Mouse (Mus musculus) layer of hippocampus, adult 2 months (tissue): Measurements from ENCODE around the gene Mki67. TPM values are rescaled to one million over a fixed set of nuclear protein-coding genes. Genes with fewer than 3 reads are reported as not detected.

Experiments used
- DNase-seq, 2 experiments: peaks; one replicate each; pipeline ENCODE4 v3.0.0; 2022; ENCODE audit warnings: low spot score in 2 of 2
- H3K27ac ChIP-seq: fragments of 200-600 bp; 2 replicates; pipeline ENCODE4 v1.8.1; 2022
- H3K4me3 ChIP-seq: fragments of 200-600 bp; 2 replicates; pipeline ENCODE4 v1.8.1; 2022; ENCODE audit warnings: mild to moderate bottlenecking
- CTCF ChIP-seq: fragments of 200-600 bp; conservative IDR thresholded peaks from 2 replicates; pipeline ENCODE4 v1.8.1; 2022; ENCODE audit warnings: antibody characterized with exemption, mild to moderate bottlenecking, moderate library complexity
- total RNA-seq, 2 experiments: library from RNA; stranded (reverse); gene quantifications; 2 replicates each; pipeline ENCODE4 v1.2.3; 2021

The Mki67 gene
- total RNA-seq, 2 experiments from 2014 or later = 1.0 to 1.5 TPM

GRCm38 (mm10) chr7:135680334-135680733, 35.8 kb downstream of the Mki67 start:
- TF ChIP-seq CTCF = peak; percentile 79
- peak in 1 of 2 experiments; percentile 48 for DNase-seq
- Histone ChIP-seq H3K4me3 (no peak overlapping the region), H3K27ac (no peak overlapping the region)

DNA sequence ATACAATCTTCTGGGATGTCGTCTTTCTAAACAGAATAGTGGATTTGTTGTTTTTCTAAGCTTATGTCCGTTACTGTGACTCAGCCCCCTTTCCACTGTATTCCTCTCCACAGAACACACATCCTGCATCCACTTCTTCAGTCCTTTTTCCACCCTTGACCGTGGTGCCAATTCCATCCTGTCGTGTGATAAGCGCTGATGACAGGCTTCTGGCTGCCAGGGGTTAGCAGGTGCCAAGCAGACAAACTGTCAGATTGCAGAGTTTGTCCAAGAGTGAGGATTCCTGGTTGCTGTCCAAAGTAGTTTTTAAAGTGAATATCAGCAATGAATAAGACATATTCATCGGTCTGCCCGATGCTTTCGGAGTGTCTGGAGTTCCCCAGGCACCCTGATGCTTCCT, 39.4 kb downstream of the Mki67 start:
- TF ChIP-seq CTCF = no peak
- no peak for DNase-seq
- H3K4me3 ChIP-seq = no peak overlapping the region
- no peak overlapping the region for H3K27ac ChIP-seq

- H3K4me3 ChIP-seq = no peak overlapping the region
- H3K27ac ChIP-seq = no peak overlapping the region
- no peak for TF ChIP-seq CTCF
- DNase-seq = no peak
Measured at GRCm38 (mm10) chr7:135673576-135673975, 42.6 kb downstream of the Mki67 start.

DNA sequence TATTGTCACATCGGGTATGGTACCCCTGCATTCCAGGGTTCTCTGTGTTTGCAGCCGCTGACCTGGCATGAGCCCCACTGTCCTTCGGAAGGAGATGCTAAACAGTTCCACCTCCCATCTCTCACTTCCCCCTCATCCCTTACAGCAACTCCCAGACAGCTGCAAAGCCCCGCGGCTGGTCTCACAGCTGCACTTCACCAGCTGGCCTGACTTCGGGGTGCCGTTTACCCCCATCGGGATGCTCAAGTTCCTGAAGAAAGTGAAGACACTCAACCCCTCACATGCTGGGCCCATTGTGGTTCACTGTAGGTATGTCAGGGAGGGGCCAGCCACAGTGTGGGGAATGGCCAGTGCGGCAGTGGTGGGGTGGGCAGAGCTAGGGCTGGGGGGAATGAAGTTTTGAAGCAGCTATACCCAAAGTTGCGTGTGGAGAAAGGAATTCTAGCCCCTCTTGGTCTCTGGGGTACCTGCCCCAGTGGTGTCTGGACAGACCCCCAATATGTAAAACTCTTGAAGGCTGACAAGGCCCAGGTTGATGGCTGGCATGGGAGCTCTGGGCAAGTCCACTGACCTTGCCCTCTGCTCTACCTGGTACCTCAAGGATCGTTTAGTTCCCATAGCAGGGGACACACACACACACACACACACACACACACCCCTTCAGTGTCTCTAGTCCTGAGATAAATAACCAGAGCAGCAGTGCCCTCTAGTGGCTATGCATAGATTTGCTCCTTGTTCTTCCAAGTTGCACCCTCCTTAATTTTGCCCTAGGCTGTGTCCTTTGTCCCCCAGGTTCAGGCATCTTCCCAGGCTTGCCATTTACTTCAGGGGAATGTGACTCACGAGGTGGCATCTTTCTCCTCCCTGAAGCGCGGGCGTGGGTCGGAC, 47.1 kb downstream of the Mki67 start:
- Histone ChIP-seq H3K27ac (no peak overlapping the region), H3K4me3 (no peak overlapping the region)
- peak; percentile 83 for TF ChIP-seq CTCF
- DNase-seq = peak; percentile 58 to 71

GRCm38 (mm10) chr7:135666314-135666713, 49.8 kb downstream of the Mki67 start:
- no peak for TF ChIP-seq CTCF
- Histone ChIP-seq H3K27ac (no peak overlapping the region), H3K4me3 (no peak overlapping the region)
- no peak for DNase-seq

DNA sequence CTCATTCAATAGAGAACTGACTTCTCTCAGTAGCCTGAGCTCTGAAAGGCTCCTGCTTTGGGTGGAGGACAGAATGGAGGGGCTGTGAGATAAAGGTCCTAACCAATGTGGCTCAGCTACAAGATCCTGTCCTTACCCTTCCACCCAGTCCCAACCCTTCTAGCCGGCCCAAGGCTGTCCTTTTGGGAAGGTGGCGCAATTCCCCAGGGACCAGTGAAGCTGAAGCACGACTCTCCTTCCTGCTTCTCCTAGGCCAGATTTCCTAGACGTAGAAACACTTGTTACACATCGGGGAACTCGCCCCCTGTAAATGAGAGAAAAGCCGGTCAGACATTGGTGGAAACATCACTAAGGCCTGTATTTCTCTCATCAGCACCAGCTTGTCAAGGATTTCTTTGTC, 52.0 kb downstream of the Mki67 start:
- no peak for DNase-seq
- Histone ChIP-seq H3K27ac (no peak overlapping the region), H3K4me3 (no peak overlapping the region)
- no peak for TF ChIP-seq CTCF

GRCm38 (mm10) chr7:135660314-135660713, 55.8 kb downstream of the Mki67 start:
- no peak overlapping the region for H3K4me3 ChIP-seq

DNA sequence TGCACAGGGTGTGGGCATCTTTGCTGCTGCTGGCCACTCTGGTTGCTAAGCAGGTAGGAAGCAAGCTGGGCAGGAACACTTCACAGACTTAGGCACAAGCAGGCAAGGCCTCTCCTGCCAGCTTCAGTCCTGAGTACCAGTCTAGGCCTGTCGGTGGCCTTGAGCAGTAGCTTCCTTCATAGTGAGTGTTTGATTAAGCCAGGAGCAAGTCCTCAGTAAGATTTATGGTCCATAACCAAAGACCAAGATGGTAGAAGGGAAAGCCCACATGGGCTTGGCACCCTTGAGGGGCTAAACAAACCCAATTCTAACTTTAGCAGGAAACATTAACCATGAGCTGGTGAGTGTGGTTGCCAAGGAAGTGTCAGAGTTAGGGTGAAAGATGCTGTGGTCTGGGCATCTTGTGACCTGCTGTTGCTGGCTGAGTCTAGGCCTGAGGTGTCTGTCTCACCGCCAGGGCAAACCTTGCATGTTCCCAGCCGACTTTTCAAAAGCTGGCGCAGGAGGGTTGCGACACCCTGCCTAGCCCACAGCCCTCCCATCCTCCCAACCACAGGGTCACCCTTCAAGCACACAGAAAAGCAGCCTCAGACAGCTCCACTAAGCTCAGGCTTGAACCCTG, 56.7 kb downstream of the Mki67 start:
- TF ChIP-seq CTCF = no peak
- DNase-seq = no peak
- no peak overlapping the region for H3K4me3 ChIP-seq
- no peak overlapping the region for H3K27ac ChIP-seq

More at GRCm38 (mm10) chr7:135660314-135660713, 55.8 kb downstream of the Mki67 start:
- no peak overlapping the region for H3K27ac ChIP-seq
- no peak for DNase-seq
- no peak for TF ChIP-seq CTCF

DNA sequence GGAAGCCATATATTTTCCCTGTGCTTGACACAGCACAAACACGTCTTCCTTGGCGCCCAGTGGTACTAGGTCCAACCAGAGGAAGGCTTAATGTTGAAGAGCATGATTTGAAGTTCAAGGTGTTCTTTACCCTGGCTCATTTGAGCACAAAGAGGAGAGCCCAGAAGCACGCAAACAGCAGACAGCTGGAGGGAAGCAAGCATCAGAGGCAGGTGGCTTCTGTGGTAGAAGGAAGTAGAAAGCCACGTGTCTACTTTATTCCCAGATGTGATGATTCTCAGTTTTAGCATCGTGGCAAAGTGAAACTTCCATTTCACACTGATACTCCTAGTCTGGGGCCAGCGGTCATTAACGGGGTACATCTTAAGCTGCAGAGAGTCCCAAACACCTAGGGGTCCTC, 58.0 kb downstream of the Mki67 start:
- Histone ChIP-seq H3K27ac (no peak overlapping the region), H3K4me3 (no peak overlapping the region)
- TF ChIP-seq CTCF = no peak
- no peak for DNase-seq

GRCm38 (mm10) chr7:135655113-135655512, 61.0 kb downstream of the Mki67 start:
- H3K4me3 ChIP-seq = no peak overlapping the region
- H3K27ac ChIP-seq = peak overlapping the region; percentile 51
- TF ChIP-seq CTCF = no peak
- DNase-seq = no peak

DNA sequence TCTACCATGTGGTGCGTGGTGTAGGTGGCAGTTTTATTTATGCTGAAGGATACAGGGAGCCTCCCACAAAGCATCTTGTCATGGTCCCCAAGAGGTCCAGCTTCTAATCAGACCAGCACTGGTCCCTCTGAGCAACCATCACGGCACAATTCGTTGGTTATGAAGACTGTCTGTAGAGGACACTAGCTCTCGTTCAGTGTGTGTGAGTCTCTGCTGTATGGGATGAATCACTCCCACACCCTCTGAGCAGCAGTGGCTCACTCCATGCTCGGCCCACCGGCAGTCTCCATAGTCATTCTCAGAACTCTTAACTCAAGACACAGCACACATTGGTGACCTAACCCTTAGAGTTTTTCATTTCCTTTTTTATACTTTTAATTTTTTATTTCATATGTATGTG, 61.9 kb downstream of the Mki67 start:
- DNase-seq = no peak
- TF ChIP-seq CTCF = no peak

DNA sequence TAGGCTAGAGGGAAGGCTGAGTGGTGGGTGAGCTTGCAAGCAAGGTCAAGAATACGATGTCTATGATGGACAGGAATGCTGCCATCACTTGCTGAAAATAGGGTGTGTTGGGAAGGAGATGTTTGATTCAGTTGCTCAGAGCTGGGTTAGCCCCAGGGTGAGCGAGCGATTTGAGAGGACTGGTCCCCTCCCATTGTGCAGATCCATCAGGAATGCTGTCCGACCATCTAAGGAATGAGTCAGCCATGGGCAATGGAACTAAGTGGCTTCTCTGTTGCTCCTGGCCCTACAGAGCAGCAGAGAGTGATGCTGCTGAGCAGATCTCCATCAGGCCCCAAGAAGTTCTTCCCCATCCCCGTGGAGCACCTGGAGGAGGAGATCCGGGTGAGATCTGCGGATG, 62.6 kb downstream of the Mki67 start:
- no peak for TF ChIP-seq CTCF
- Histone ChIP-seq H3K27ac (peak overlapping the region; percentile 14; the same call in 1 of the 2 replicates), H3K4me3 (no peak overlapping the region)
- no peak for DNase-seq

More for the DNA sequence above, 61.9 kb downstream of the Mki67 start:
- Histone ChIP-seq H3K4me3 (no peak overlapping the region), H3K27ac (peak overlapping the region; percentile 51; the same call in 1 of the 2 replicates)

DNA sequence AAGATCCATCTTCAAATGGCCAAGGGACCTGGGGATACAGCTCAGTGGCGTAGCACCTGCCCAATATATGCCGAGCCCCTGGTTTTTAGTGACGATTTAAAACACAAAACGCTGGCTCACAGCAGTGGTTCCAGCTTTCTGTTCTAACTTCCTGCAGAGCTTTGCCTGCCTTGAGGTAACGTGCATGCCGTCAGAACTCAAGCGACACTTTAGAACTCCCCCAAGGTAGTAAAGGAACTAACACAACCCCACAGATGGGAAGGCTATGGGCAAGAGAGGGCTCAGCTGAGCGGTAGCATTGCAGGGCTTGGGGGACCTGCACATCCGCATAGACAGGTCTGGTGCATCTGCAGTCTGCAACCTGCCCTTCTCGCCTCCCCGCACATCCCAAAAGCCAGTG, 63.4 kb downstream of the Mki67 start:
- peak overlapping the region; percentile 27; the same call in 1 of the 2 replicates for H3K4me3 ChIP-seq
- DNase-seq = no peak
- peak overlapping the region; percentile 14; the same call in 1 of the 2 replicates for H3K27ac ChIP-seq
- TF ChIP-seq CTCF = no peak
